Mouse (Mus musculus): Measurements from ENCODE around the gene Slc35b4. TPM values are rescaled to one million over a fixed set of nuclear protein-coding genes. Genes with fewer than 3 reads are reported as not detected.

The Slc35b4 gene
- polyA plus RNA-seq, 1 experiment from 2014 or later: 38.6 TPM

Other genes starting within 250 kb of the Slc35b4 start
- 0.42 and 0.45 TPM in 2 replicates for gene Lrguk, start 147.7 kb downstream of the Slc35b4 start, polyA plus RNA-seq (2015; fragmentation: Nextera tagmentation; extraction: Ambion mirVana)
- gene Akr1b3, start 140.4 kb upstream of the Slc35b4 start, polyA plus RNA-seq (2015; fragmentation: Nextera tagmentation; extraction: Ambion mirVana): 110 and 125 TPM in 2 replicates
- 3.3 and 4.8 TPM in 2 replicates for gene Akr1b8, start 177.0 kb upstream of the Slc35b4 start, polyA plus RNA-seq (2015; fragmentation: Nextera tagmentation; extraction: Ambion mirVana)
- gene Akr1b10, start 207.1 kb upstream of the Slc35b4 start, polyA plus RNA-seq (2015; fragmentation: Nextera tagmentation; extraction: Ambion mirVana): 13.9 and 16.0 TPM in 2 replicates
- 0.70 and 39.6 TPM in 2 replicates for gene Akr1b7, start 235.2 kb upstream of the Slc35b4 start, polyA plus RNA-seq (2015; fragmentation: Nextera tagmentation; extraction: Ambion mirVana)